Mouse (Mus musculus) lung, embryonic 15.5 days (tissue): ENCODE measurements around the gene Atp5d. TPM values are rescaled to one million over a fixed set of nuclear protein-coding genes. Genes with fewer than 3 reads are reported as not detected.

Source experiments
- ATAC-seq: fragments of 200-750 bp; cut with Nextera tagmentation; 2 replicates; pipeline ENCODE4 v1.8.0; 2017; ENCODE audit warnings: moderate number of reproducible peaks, borderline replicate concordance; ENCODE audit not compliant: low FRiP score, low TSS enrichment; ENCODE audit errors: extremely low read depth
- H3K27ac ChIP-seq: fragments of 300-500 bp; sonication (generic); 2 replicates; pipeline ENCODE4 v1.5.1; 2015; ENCODE audit warnings: moderate library complexity, mild to moderate bottlenecking, inconsistent platforms
- H3K27me3 ChIP-seq: fragments of 300-500 bp; sonication (generic); 2 replicates; pipeline ENCODE4 v1.6.1; 2015; ENCODE audit warnings: inconsistent platforms
- H3K36me3 ChIP-seq: fragments of 300-500 bp; sonication (generic); 2 replicates; pipeline ENCODE4 v1.6.1; 2015; ENCODE audit warnings: inconsistent platforms
- H3K4me1 ChIP-seq: fragments of 300-500 bp; sonication (generic); 2 replicates; pipeline ENCODE4 v1.6.1; 2015; ENCODE audit warnings: inconsistent platforms
- H3K4me2 ChIP-seq: fragments of 300-500 bp; sonication (generic); 2 replicates; pipeline ENCODE4 v1.6.1; 2015; ENCODE audit warnings: inconsistent platforms, mild to moderate bottlenecking, moderate library complexity
- H3K4me3 ChIP-seq: fragments of 300-500 bp; sonication (generic); 2 replicates; pipeline ENCODE4 v1.5.1; 2015; ENCODE audit warnings: mild to moderate bottlenecking, inconsistent platforms
- H3K9ac ChIP-seq: fragments of 300-500 bp; sonication (generic); 2 replicates; pipeline ENCODE4 v1.6.1; 2015; ENCODE audit warnings: inconsistent platforms
- H3K9me3 ChIP-seq: fragments of 300-500 bp; sonication (generic); 2 replicates; pipeline ENCODE4 v1.6.1; 2016; ENCODE audit warnings: inconsistent platforms
- WGBS: fragments of 180-500 bp; shearing (Covaris S2); methylation state at CpG from one replicate; pipeline ENCODE4 v1.1.7; 2015; 5-methylcytosine and 5-hydroxymethylcytosine counted together
- polyA plus RNA-seq: library from polyadenylated mRNA; unstranded; fragments of >200 nt; fragmentation: Nextera tagmentation; extraction: Ambion mirVana; gene quantifications from 2 replicates; pipeline ENCODE4 v1.2.1, GENCODE M21; 2015

Atp5d gene
- polyA plus RNA-seq, 1 experiment from 2014 or later = 541 TPM

DNA sequence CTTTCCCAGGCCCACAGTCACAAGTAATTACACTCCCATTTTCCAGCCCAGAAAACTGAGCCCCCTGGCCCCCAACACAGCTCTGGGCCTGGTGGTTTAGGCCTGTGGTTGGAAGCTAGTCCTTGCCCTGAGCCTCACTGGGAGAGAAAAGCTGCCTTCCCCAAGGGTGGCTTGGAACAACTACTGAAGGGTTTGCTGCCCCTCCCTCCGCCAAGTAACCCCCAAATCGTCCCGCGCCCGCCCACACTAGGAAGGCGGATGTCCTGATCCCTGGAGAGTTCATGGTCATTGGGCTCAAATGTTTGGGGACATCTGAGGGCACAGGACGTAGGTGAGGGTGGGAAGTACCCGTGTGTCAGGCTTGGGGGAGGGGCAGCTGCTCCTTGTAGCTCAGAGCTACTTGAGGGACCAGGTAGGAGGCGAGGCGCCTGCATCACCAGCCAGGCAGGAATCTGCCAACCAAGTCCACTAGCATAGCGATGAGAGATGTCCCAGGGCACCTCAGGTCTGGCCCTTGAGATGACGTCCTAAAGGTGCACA lies 20.7 kb downstream of the Atp5d start:
- Histone ChIP-seq H3K4me2 (peak overlapping the region; percentile 81), H3K9ac (peak overlapping the region; percentile 21), H3K4me1 (peaks cover 94% of the 10 kb centered on the region), H3K4me3 (peak overlapping the region; percentile 44), H3K27me3 (no peaks in the 10 kb centered on the region), H3K36me3 (peaks cover 36% of the 10 kb centered on the region), H3K9me3 (no peaks in the 10 kb centered on the region), H3K27ac (peak overlapping the region; percentile 99)
- WGBS = 10% methylated on average over 12 of the region's 12 CpGs
- ATAC-seq = no peak; the same call in 1 of the 2 replicates

DNA sequence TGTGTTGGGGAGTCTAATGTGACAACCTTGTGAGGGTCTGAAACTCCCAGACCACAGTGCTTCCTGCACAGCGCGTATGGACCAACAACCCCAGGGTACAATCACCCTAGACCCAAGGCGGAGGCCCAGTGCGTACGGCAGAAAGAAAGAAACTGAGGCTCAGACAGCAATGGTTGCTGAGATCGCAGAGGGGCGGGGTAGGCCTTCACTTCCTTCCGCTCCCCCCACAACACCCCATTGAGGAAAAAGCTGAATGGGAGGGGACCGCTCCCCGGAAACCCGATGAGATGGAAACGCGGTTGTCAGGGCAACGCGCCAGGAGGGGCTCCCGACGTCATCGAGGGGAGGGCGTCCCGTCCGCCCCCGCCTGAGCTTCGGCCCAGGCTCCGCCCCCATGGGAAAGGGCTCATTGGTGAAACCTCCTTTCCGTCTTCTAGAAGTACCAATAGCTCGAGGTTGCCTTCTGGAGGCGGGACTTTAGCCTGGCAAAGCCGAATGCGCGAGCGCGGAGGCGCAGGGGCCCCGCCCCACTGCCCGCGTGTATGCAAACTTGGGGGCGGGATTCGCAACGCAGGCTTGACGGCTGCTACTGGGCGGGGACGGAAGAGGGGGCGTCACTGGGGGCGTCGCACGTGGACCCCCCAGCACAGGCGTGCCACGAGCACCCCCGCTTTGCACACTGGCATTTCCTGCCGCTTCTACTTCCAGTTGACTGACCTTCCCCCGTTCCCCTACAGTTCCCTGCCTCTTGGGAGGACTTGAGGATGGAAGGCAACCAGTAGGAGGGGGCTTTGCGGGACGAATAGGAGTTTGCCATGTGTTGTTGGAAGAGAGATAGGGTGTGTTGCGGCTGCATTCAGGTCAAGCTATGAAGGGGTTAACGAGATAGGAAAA lies 21.4 kb downstream of the Atp5d start:
- Histone ChIP-seq H3K4me2 (peak overlapping the region; percentile 81), H3K27me3 (no peaks in the 10 kb centered on the region), H3K36me3 (peaks cover 29% of the 10 kb centered on the region), H3K4me1 (peaks cover 94% of the 10 kb centered on the region), H3K9me3 (no peaks in the 10 kb centered on the region), H3K27ac (peak overlapping the region; percentile 99), H3K9ac (peak overlapping the region; percentile 39), H3K4me3 (peak overlapping the region; percentile 44)
- peak; percentile 85 for ATAC-seq
- under 1% methylated on average over 55 of the region's 55 CpGs for WGBS

DNA sequence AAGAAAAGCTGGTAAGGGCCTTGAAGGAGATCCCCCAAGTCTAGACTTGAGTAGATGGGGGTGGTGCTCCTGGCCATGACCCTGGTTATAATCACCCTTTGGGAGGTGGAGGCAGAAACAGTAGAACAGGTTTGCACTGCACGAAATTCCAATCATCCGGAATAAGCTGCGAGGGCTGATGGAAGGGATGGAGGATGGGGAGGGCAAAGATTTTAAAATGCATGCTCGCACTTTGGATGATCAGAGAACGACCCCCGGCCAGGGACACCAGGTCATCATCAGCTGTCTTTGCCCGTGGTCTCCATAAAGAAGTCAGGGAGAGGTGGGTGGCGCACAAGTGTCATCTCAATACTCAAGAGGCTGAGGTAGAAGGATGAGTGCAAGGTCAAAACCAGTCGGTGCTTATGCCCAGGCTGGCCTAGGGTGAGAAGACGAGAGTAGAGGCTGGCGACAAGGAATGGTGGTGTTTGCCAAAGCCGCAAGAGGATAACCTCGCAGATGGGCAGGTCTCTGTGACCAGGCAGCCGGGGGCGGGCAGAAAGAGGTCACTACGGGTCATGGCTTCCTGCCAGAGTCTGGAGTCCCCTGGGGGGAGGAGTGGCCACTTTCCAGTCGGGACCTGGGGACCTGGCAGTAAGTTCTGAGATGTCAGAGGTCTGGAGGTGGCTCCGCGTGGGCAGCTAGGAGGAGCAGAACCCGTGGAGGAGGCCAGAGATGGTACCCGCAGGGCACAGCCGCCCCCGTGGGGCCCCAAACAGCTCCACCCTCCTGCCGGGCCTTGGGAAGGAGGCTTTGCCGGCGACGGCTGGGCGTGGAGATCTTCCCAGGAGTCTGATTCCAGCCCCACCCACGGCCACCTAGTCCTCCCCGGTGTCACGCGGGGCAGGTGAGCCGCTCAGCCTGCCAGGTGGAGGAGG lies 22.3 kb downstream of the Atp5d start:
- Histone ChIP-seq H3K36me3 (peaks cover 20% of the 10 kb centered on the region), H3K27me3 (no peaks in the 10 kb centered on the region), H3K4me3 (peak overlapping the region; percentile 44), H3K4me2 (peak overlapping the region; percentile 81), H3K4me1 (peaks cover 92% of the 10 kb centered on the region), H3K27ac (peak overlapping the region; percentile 99), H3K9me3 (no peaks in the 10 kb centered on the region), H3K9ac (peak overlapping the region; percentile 39)
- 2% methylated on average over 32 of the region's 33 CpGs for WGBS
- ATAC-seq = no peak

DNA sequence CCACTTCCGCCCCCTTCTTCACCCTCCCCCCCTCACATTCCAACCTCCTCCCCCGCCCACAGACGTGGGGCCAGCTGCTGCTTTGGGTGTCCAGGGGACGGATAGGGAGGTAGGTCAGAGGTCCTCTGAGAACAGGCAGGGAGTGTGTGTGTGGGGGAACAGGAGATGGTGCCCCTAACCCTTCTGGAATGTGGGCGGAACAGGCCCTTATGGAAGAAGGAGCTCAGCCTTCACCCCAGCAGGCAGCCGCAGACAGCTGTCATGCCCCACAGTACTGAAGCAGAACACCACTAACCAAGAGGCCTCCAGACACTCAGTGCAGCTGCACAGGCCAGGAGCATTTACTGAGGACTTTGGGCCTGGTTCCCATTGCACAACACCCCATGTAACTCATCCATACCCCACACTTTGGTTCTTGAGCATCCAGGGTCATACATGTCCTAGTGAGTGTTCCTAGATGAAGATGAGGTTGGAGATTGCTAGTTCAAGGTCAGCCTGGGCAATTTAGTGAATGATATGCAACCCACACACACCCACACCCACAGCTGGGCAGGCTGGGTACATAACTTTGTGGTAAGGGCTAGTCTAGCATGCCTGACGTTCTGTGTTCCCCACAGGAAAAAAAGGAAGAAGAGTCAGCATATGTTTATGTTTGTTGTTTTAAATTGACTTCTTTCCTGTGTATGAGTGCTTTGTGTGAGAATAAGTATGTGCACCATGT lies 23.2 kb downstream of the Atp5d start:
- Histone ChIP-seq H3K9me3 (no peaks in the 10 kb centered on the region), H3K27me3 (no peaks in the 10 kb centered on the region), H3K27ac (peak overlapping the region; percentile 99), H3K36me3 (peaks cover 10% of the 10 kb centered on the region), H3K4me2 (peak overlapping the region; percentile 81), H3K4me3 (peak overlapping the region; percentile 44), H3K9ac (peak overlapping the region; percentile 39; the same call in 1 of the 2 replicates), H3K4me1 (peaks cover 90% of the 10 kb centered on the region)
- ATAC-seq = peak; percentile 17
- WGBS = 10% methylated on average over 7 of the region's 7 CpGs

DNA sequence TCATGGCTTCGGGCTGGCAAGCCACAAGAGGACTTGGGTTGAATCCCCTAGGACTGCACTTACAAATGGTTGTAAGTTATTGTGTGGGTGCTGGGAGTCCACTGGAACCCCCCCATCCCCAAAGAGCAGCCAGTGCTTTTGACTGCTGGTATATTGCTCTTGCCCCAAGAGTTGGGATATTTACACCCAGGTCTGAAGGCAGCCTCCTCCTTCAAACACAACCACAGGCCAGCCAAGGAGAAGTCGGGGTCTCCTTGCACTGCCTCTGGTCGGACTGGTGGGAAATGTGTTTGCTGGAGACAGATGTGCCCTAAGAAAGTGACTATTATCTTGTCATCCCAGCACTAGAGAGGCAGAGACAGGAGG lies 23.8 kb downstream of the Atp5d start:
- 59% methylated on average over 3 of the region's 3 CpGs for WGBS
- Histone ChIP-seq H3K36me3 (peaks cover 5% of the 10 kb centered on the region), H3K27ac (peak overlapping the region; percentile 99), H3K4me3 (no peak overlapping the region), H3K4me2 (no peak overlapping the region), H3K9ac (no peak overlapping the region), H3K4me1 (peaks cover 90% of the 10 kb centered on the region), H3K9me3 (no peaks in the 10 kb centered on the region), H3K27me3 (no peaks in the 10 kb centered on the region)
- ATAC-seq = no peak

DNA sequence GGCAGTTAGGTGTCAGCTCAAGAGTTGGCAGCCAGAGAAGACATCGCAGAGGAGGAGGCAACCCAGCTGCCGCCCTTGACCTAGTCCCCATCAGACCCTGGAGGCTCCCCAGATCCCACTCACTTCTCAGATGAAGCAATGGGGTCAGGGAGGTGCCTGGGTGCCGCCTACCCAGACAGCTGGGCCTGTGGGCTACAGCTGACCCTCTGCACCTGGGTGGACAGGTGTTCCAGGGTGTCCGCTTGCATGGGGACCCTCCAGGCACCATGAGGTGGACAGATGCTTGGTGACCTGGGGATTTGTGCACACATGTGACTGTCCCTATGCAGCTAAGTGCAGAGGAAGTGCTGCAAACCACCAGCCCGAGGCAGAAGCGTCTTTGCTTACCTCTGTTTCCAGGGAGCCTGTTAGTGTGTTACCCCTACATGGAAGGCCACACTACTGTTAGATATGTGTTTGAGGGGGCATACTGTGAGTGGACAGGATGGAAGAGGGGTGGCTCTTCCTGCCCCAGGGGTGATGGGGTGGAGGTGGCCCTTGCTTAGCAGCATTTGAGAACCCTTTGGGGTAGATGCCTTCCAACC lies 24.4 kb downstream of the Atp5d start:
- Histone ChIP-seq H3K36me3 (no peaks in the 10 kb centered on the region), H3K4me3 (no peak overlapping the region), H3K27me3 (no peaks in the 10 kb centered on the region), H3K4me1 (peaks cover 85% of the 10 kb centered on the region), H3K9ac (no peak overlapping the region), H3K9me3 (no peaks in the 10 kb centered on the region), H3K4me2 (no peak overlapping the region), H3K27ac (peak overlapping the region; percentile 99)
- 72% methylated on average over 6 of the region's 6 CpGs for WGBS
- no peak for ATAC-seq

DNA sequence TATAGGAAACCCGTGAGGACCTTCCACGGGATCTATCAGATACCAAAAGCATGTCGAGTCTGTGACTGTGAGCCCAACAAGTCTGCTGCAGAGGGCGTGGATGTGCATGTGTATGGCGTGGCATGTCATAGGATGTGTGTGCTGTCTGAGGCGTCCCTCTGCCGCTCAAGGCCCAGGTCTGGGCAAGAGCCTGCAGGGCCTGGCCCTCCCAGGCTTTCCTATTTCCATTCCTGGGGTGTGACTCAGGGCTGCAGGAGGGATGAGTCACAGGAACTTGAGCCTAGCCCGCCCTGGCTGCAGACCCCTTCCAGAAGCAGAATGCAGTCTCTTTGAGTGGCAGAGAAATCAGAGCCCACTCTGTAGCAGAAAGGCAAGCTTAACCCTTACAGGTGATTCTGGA lies 25.3 kb downstream of the Atp5d start:
- Histone ChIP-seq H3K9me3 (no peaks in the 10 kb centered on the region), H3K27ac (no peak overlapping the region), H3K27me3 (no peaks in the 10 kb centered on the region), H3K4me3 (no peak overlapping the region), H3K9ac (no peak overlapping the region; the same call in 1 of the 2 replicates), H3K4me2 (peak overlapping the region; percentile 92; the same call in 1 of the 2 replicates), H3K36me3 (no peaks in the 10 kb centered on the region), H3K4me1 (peaks cover 79% of the 10 kb centered on the region)
- ATAC-seq = no peak
- 68% methylated on average over 8 of the region's 8 CpGs for WGBS

DNA sequence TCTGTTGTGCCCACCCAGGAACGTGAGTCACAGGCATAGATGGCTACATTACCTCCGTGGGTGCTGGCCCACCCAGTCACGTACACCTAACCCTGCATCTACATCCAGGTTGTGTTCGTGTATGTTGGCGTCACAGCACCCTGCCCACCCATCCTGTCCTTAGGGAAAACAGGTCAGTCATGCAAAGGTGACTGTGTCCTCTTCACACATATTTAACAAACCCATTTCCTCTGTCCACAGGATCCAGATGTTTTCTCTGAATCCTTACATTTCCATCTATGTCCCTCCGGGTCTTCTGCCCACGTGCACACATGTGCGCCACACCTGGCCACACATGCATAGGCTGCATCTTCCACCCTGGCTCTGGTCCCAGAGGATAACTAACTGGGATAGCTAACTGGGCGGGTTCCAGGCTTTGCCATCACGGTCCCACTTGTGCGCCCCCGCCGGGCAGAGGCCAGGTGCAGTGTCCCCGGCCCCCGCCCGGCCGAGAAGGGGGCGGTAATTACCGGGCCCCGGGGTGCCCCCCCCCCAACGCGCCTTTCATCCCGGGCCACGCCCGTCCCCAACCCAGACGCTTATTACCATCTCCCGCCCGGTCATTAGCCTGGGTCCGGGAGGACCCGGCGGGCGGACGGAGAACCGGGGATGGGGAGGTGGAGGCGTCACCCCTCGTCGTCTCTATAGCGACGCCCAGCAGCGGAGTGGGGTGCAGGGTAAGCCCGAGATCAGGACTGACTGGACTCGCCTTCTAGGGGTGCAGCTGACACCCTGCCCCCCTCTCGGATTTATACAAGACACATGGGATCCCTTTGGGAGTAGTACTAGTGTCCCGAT lies 25.9 kb downstream of the Atp5d start:
- H3K9me3 ChIP-seq = no peaks in the 10 kb centered on the region
- WGBS = 8% methylated on average over 44 of the region's 44 CpGs
- H3K4me1 ChIP-seq = peaks cover 79% of the 10 kb centered on the region
- no peak for ATAC-seq
- peak overlapping the region; percentile 43 for H3K4me3 ChIP-seq
- H3K9ac ChIP-seq = peak overlapping the region; percentile 40
- no peaks in the 10 kb centered on the region for H3K36me3 ChIP-seq
- peak overlapping the region; percentile 92 for H3K4me2 ChIP-seq
- H3K27me3 ChIP-seq = no peaks in the 10 kb centered on the region
- peak overlapping the region; percentile 54; the same call in 1 of the 2 replicates for H3K27ac ChIP-seq

DNA sequence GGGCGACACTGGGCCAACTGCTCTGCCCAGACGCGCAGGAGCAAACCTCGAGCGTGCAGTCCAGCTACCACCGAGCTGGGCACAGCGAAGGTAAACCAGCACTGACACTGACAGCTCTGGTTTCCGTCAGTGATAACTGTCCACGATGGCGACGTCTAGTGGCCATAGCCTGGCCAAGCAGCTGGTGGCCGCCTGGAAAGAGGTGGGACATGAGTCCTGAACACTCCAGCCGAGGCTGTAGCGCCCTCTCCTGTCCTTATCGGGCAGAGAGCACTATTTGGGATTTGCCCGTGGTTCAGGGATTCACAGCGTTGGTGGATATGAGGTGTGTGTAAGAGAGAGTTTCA lies 26.5 kb downstream of the Atp5d start:
- H3K9ac ChIP-seq = peak overlapping the region; percentile 40
- H3K27me3 ChIP-seq = no peaks in the 10 kb centered on the region
- 0% methylated on average over 17 of the region's 17 CpGs for WGBS
- H3K4me2 ChIP-seq = peak overlapping the region; percentile 92
- H3K4me1 ChIP-seq = peaks cover 82% of the 10 kb centered on the region
- H3K36me3 ChIP-seq = peaks cover 4% of the 10 kb centered on the region
- peak overlapping the region; percentile 43 for H3K4me3 ChIP-seq
- H3K27ac ChIP-seq = peak overlapping the region; percentile 54; the same call in 1 of the 2 replicates
- peak; percentile 24 for ATAC-seq
- no peaks in the 10 kb centered on the region for H3K9me3 ChIP-seq

DNA sequence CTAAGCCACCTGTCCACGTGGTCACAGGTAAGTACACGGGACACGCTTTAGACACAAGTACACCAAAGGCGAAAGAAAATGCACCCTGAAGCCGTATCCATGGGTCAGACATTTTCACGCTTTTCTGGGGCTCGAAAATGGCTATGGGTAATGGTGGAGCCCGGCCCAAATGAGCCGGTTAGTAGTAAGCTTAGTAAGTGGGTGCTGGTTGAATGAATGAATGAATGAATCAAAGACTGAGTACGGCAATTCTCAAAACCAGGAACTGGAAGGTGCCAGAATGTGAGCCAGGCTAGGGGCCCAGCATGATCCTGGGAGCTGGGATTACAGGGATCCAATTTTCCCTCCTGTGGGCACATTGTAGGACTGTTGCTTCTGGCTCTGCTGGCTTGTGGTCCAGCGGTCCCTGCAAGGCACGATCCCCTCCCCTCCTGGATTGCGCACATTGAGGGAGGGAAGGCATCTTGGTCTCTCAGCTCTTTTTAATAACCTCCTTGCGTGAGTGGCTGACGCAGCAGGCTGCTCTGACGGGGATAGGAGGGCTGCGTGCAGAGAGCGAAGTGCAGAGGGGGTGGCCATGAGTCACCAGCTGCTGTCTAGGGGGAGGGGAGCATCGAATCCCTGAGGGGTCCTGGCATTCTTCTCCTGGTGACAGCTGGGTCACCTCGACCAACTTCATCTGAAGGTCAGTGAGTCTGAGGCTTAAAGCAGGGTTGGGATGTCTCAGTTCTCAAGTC lies 27.1 kb downstream of the Atp5d start, which contains the start of gene Cirbp:
Gene Cirbp (plus strand): TSS at position 594 of the 737 bp plus-strand sequence.
- Histone ChIP-seq H3K4me3 (peak within 1 kb of the TSS; percentile 43), H3K4me1 (peaks cover 77% of the 10 kb centered on the region), H3K27ac (peak within 1 kb of the TSS; percentile 100), H3K9me3 (no peaks in the 10 kb centered on the region), H3K36me3 (peaks cover 10% of the 10 kb centered on the region), H3K4me2 (peak within 1 kb of the TSS; percentile 92), H3K9ac (peak within 1 kb of the TSS; percentile 40), H3K27me3 (no peaks in the 10 kb centered on the region)
- WGBS = 22% methylated on average over 20 of the region's 20 CpGs
- no peak for ATAC-seq
